Mouse (Mus musculus) intestine, postnatal 0 days (tissue): ENCODE data around the gene Tex44. TPM values are rescaled to one million over a fixed set of nuclear protein-coding genes. Genes with fewer than 3 reads are reported as not detected.

Experiments
- ATAC-seq: fragments of 200-750 bp; cut with Nextera tagmentation; 2 replicates; pipeline ENCODE4 v1.8.0; 2017; ENCODE audit warnings: mild to moderate bottlenecking, moderate TSS enrichment, moderate library complexity
- H3K27ac ChIP-seq: fragments of 300-500 bp; sonication (generic); 2 replicates; pipeline ENCODE4 v1.5.1; 2014; ENCODE audit warnings: mild to moderate bottlenecking, low read depth, low read length, moderate library complexity
- H3K27me3 ChIP-seq: fragments of 300-500 bp; sonication (generic); replicated peaks from 2 replicates; pipeline ENCODE4 v1.6.1; 2014; ENCODE audit warnings: low read length, mixed read lengths; ENCODE audit not compliant: control insufficient read depth, insufficient read depth
- H3K36me3 ChIP-seq: fragments of 300-500 bp; sonication (generic); 2 replicates; pipeline ENCODE4 v1.6.1; 2014; ENCODE audit warnings: mild to moderate bottlenecking, moderate library complexity; ENCODE audit not compliant: control insufficient read depth, insufficient read depth
- H3K4me1 ChIP-seq: fragments of 300-500 bp; sonication (generic); replicated peaks from 2 replicates; pipeline ENCODE4 v1.6.1; 2014; ENCODE audit warnings: antibody characterized with exemption, low read length, mixed read lengths; ENCODE audit not compliant: control insufficient read depth, insufficient read depth
- H3K4me2 ChIP-seq: fragments of 300-500 bp; sonication (generic); replicated peaks from 2 replicates; pipeline ENCODE4 v1.6.1; 2014; ENCODE audit warnings: low read depth, mild to moderate bottlenecking, moderate library complexity
- H3K4me3 ChIP-seq: fragments of 300-500 bp; sonication (generic); 2 replicates; pipeline ENCODE4 v1.5.1; 2014; ENCODE audit warnings: low read depth, low read length
- H3K9ac ChIP-seq: fragments of 300-500 bp; sonication (generic); 2 replicates; pipeline ENCODE4 v1.6.1; 2014; ENCODE audit warnings: mild to moderate bottlenecking, low read depth, low read length
- H3K9me3 ChIP-seq: fragments of 300-500 bp; sonication (generic); 2 replicates; pipeline ENCODE4 v1.6.1; 2016; ENCODE audit warnings: mixed run types; ENCODE audit not compliant: control insufficient read depth
- CTCF ChIP-seq: sonication (generic); IDR thresholded peaks from 2 replicates; pipeline ENCODE4 v1.5.1; 2016; ENCODE audit warnings: low read depth, mild to moderate bottlenecking, control low read depth, antibody characterized with exemption, moderate library complexity
- WGBS: fragments of 180-500 bp; shearing (Covaris S2); extraction: QIAGEN DNeasy Blood & Tissue Kit; methylation state at CpG from one replicate; pipeline ENCODE4 v1.1.7; 2014; 5-methylcytosine and 5-hydroxymethylcytosine counted together
- polyA plus RNA-seq: library from polyadenylated mRNA; unstranded; fragments of >200 nt; fragmentation: Nextera tagmentation; extraction: Ambion mirVana; gene quantifications from 2 replicates; pipeline ENCODE4 v1.2.1, GENCODE M21; 2015

Gene Tex44
- polyA plus RNA-seq, 1 experiment from 2014 or later: not detected

DNA sequence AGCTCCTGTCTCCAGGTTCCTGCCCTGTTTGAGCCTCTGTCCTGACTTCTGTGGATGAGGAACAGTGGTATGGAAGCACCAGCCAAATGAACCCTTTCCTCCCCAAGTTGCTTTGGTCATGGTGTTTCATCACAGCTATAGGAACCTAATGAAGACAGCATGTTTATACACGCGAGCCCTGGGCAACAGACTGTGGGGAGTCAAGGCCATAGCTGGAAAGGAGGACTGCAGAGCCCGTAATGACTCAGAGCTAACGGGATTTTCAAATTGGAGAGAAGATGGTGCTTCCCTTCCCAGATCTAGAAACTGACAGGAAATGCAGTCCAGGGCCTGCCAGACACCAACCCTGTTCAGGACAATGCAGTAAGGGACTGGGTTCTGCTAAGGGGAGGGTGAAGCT, 33.2 kb downstream of the Tex44 start:
- Histone ChIP-seq H3K27me3 (no peaks in the 10 kb centered on the region), H3K4me2 (no peak overlapping the region), H3K9ac (no peak overlapping the region), H3K4me1 (no peaks in the 10 kb centered on the region), H3K9me3 (no peaks in the 10 kb centered on the region), H3K4me3 (no peak overlapping the region), H3K27ac (no peak overlapping the region), H3K36me3 (no peaks in the 10 kb centered on the region)
- TF ChIP-seq CTCF: no peak
- ATAC-seq: no peak
- WGBS: 76% methylated on average over 4 of the region's 4 CpGs

DNA sequence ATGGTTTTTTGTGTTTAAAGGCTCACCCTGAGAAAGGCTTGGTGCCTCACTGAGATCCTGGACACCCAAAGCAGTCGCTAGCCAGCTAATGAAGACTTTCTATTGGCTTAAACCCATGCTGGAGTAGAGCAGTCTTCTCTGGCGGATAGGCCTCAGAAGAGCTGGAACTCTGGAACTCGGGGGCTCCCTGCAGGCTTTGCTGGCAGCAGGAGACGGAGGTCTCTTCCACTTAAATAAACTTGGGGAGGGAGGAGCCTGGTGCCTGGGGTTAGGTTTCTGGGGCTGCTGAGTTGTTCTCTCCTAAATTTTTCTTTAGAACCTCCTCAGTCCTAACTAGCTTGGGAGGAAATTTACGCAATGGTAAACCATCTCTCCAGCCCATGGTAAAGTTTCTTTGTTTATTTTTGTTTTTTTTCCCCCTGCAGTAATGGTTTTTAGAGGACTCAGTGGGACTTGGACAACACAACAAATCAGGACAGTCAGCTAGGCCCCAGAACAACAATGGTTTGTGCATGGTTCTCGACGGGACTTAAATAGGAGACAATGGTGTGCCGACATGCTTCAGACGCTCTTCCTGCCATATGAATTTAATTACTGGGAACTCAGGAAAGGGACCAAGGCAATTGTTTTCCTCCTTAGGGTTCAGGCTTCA, 38.2 kb downstream of the Tex44 start:
- WGBS: 67% methylated on average over 9 of the region's 9 CpGs
- H3K36me3 ChIP-seq: no peaks in the 10 kb centered on the region
- no peaks in the 10 kb centered on the region for H3K9me3 ChIP-seq
- H3K4me3 ChIP-seq: no peak overlapping the region
- H3K27ac ChIP-seq: peak overlapping the region; percentile 55
- 0 out of 2 replicates have a peak, but pooled peaks cover 2% of the 10 kb centered on the region for H3K4me1 ChIP-seq
- H3K27me3 ChIP-seq: no peaks in the 10 kb centered on the region
- no peak for ATAC-seq
- no peak for TF ChIP-seq CTCF
- H3K4me2 ChIP-seq: no peak overlapping the region
- no peak overlapping the region for H3K9ac ChIP-seq

DNA sequence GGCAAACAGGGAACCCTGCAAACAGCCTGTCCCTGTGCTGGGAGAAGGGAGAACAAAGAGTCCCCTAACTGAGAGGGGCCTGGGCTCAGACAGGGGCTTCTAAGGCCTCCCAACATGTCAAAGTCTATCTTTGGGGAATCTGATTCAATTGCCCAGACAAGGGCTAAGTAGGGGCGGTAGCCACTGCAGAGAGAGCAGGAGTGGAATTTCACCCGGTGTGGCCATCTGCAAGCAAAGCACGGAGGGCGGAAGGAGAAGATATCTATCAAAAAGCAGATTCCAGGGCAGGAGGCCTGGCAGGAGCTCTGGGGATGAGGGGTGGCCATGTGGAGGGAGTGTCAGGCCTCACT, 38.7 kb downstream of the Tex44 start:
- no peak for ATAC-seq
- 0 out of 2 replicates have a peak, but pooled peaks cover 2% of the 10 kb centered on the region for H3K4me1 ChIP-seq
- no peak overlapping the region for H3K9ac ChIP-seq
- no peaks in the 10 kb centered on the region for H3K27me3 ChIP-seq
- no peak overlapping the region for H3K4me3 ChIP-seq
- TF ChIP-seq CTCF: no peak
- H3K36me3 ChIP-seq: no peaks in the 10 kb centered on the region
- peak overlapping the region; percentile 55; the same call in 1 of the 2 replicates for H3K27ac ChIP-seq
- no peaks in the 10 kb centered on the region for H3K9me3 ChIP-seq
- H3K4me2 ChIP-seq: no peak overlapping the region
- 30% methylated on average over 4 of the region's 4 CpGs for WGBS

DNA sequence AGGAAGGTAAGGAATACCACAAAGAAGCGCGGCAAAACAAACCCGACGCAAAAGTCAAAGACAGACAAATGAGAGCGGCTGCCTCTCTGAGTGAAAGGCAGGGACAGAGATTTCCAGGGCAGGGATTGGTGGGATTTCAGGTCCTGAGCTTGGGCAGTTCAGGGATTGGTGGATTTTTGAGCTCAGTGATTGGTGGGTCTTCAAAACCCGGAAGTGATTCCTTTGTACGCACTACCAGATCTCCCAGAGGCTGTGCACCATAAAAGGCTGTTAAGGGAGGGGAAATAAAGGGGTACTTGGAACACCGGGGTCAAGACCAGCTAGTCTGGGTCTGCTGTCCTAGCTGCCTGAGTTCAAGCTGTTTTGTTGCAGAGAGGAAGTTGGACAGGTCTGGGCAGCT, 41.3 kb downstream of the Tex44 start:
- Histone ChIP-seq H3K27me3 (no peaks in the 10 kb centered on the region), H3K9me3 (no peaks in the 10 kb centered on the region), H3K4me1 (0 out of 2 replicates have a peak, but pooled peaks cover 2% of the 10 kb centered on the region), H3K4me3 (no peak overlapping the region), H3K36me3 (no peaks in the 10 kb centered on the region), H3K4me2 (no peak overlapping the region), H3K9ac (no peak overlapping the region), H3K27ac (no peak overlapping the region)
- no peak for TF ChIP-seq CTCF
- WGBS: 93% methylated on average over 8 of the region's 8 CpGs
- ATAC-seq: no peak

DNA sequence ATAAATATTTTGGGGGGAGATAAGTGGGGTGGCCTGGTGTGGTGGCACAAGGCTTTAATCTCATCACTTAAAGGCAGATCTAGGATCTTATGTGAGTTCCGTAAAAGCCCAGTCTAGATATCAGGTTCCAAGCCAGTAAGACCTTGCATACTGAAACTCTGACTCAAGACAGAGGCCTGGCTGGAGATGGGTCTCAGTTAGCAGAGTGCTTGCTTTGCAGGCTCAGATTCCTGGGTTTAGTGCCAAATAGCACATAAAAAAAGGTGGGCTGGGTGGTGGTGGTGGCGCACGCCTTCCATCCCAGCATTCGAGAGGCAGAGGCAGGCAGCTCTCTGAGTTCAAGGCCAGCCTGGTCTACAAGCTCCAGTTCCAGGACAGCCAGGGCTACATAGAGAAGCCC, 43.7 kb downstream of the Tex44 start:
- WGBS: 89% methylated on average over 4 of the region's 4 CpGs
- no peaks in the 10 kb centered on the region for H3K27me3 ChIP-seq
- no peak overlapping the region for H3K4me2 ChIP-seq
- H3K27ac ChIP-seq: no peak overlapping the region
- 0 out of 2 replicates have a peak, but pooled peaks cover 2% of the 10 kb centered on the region for H3K4me1 ChIP-seq
- no peak overlapping the region for H3K4me3 ChIP-seq
- no peak for TF ChIP-seq CTCF
- no peaks in the 10 kb centered on the region for H3K9me3 ChIP-seq
- no peaks in the 10 kb centered on the region for H3K36me3 ChIP-seq
- no peak for ATAC-seq
- H3K9ac ChIP-seq: no peak overlapping the region

DNA sequence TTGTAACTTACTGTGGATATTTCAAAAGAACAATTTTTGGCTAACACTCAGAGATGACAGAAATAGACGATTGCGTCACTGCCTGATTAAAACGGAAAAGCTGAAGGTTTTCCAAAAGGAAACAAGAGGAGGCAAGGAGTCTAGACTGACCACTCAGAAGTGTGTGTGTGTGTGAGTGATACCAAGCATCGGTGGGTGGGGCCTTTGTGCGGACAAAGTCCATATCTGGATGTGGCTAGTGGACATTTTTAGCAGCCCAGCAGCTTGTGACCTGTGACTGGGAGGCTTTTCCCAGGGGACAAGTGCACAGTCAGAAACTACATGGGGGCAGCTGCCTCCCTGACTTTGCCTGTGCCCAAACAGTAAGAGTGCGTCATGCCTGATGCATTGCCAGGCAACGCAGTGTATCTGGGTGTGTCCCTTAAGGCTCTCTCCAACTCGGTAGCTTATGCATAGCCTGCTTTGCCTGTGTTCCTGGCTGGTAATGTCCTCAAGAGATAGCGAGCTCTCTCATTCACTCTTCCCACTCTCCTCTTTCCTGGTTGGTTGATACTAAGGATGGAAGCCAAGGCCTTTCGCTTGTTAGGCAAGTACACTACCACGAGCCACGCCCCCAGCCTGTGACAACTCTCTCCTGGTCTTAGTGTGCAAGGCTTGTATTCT, 44.5 kb downstream of the Tex44 start:
- no peak for TF ChIP-seq CTCF
- WGBS: 28% methylated on average over 12 of the region's 12 CpGs
- Histone ChIP-seq H3K27me3 (no peaks in the 10 kb centered on the region), H3K4me2 (peak overlapping the region; percentile 21; the same call in 1 of the 2 replicates), H3K4me1 (no peaks in the 10 kb centered on the region), H3K27ac (peak overlapping the region; percentile 78), H3K9me3 (no peaks in the 10 kb centered on the region), H3K4me3 (no peak overlapping the region), H3K9ac (no peak overlapping the region), H3K36me3 (no peaks in the 10 kb centered on the region)
- ATAC-seq: peak; percentile 77
